Mouse (Mus musculus) liver, adult 2 months (tissue): ENCODE results near the gene Olfr691.

ENCODE experiments used
- CTCF ChIP-seq: fragments of 200-500 bp; IDR thresholded peaks from 2 replicates; pipeline ENCODE4 v1.5.1; 2011; ENCODE audit warnings: low read depth, low read length, control low read depth
- POLR2A ChIP-seq: fragments of 200-500 bp; IDR thresholded peaks from 2 replicates; pipeline ENCODE4 v1.6.1; 2011; ENCODE audit warnings: low read length, control low read depth; ENCODE audit not compliant: insufficient read depth; ENCODE audit errors: extremely low read depth

GRCm38 (mm10) chr7:105367268-105367667 lies 25.2 kb upstream of the Olfr691 start:
- no peak for TF ChIP-seq CTCF
- TF ChIP-seq POLR2A = no peak
